ENCODE assay signal across 16 mouse cellular contexts in the genomic region with DNA sequence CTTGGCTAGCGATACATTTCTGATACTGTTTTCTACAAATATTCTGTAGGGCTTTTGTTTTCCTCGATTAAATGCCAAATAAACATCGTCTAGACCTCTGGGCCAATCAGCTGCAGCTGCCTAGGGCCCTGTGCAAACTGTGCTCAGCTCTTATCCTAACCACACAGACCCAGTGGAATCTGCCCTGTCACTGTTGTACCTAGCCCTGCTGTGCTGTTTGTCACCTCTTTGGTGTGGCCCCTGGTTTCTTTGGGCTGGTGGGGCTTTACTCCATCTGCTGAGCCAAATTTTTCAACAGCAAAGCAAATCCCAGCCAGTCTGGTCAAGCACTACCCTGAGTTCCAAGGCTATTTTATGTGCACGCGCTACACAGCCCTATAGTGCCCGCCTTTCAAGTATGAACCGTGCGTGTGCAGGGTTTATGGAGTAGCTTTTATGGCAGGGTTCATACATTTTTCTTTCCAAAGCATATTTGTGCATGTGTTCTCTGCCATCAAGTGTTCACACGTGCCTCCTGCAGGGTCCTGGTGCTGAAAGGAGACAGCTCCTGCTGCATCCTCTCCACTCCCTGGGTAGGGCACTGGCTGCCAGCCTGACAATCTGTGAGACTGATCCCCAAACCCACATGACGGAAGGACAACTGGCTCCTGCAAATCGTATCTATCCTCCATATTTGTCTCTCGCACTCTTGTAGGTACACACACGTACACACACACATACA. TPM values are rescaled to one million over a fixed set of nuclear protein-coding genes. Genes with fewer than 3 reads are reported as not detected.
DNase-seq lines count a peak whose midpoint lies in the region; ATAC-seq lines count a peak whose summit lies in the region.
"Had no signal": no experiment of that assay in that cellular context is flagged by ENCODE, and none has a peak within 500 bp of the region (broad histone marks: within the 10 kb centered on the region; RNA-seq: fewer than 3 reads in every experiment).

No protein-coding gene starts in this region.

- H3K4me3 ChIP-seq in embryonic facial prominence, embryonic 12.5 days = no peak overlapping the region
- H3K4me3 ChIP-seq in embryonic facial prominence, embryonic 10.5 days = no peak overlapping the region
- peak overlapping the region; percentile 96 for H3K4me3 ChIP-seq in megakaryocyte, embryonic 14.5 days (replicated peaks)
- peak overlapping the region; percentile 78 for H3K4me3 ChIP-seq in liver, embryonic 13.5 days (replicated peaks)
- no peak overlapping the region for H3K4me3 ChIP-seq in stomach, embryonic 16.5 days (replicated peaks; ENCODE audit: low read length)
- H3K4me3 ChIP-seq: gastrocnemius, adult 2 months; myocyte had no signal

- no peak for DNase-seq in embryonic facial prominence, embryonic 10.5 days (ENCODE audit: low spot score)
- peak; percentile 89 for DNase-seq in liver, embryonic 13.5 days
- DNase-seq in testis, postnatal 14 days (ENCODE audit: low spot score) = no peak
- DNase-seq: adrenal gland, adult 2 months; cerebellum, adult 18-20 months; gastrocnemius, adult 2 months; kidney, adult 9 months; lung, postnatal 4 days; thymus, postnatal 14 days had no signal

- no peaks in the 10 kb centered on the region for H3K36me3 ChIP-seq in embryonic facial prominence, embryonic 12.5 days
- no peaks in the 10 kb centered on the region for H3K36me3 ChIP-seq in embryonic facial prominence, embryonic 10.5 days (replicated peaks)
- H3K36me3 ChIP-seq in megakaryocyte, embryonic 14.5 days (replicated peaks; ENCODE audit: low read length) = peaks cover 42% of the 10 kb centered on the region
- H3K36me3 ChIP-seq in liver, embryonic 13.5 days = peaks cover 41% of the 10 kb centered on the region
- H3K36me3 ChIP-seq in stomach, embryonic 16.5 days (ENCODE audit: control insufficient read depth, insufficient read depth, low read length) = no peaks in the 10 kb centered on the region
- H3K36me3 ChIP-seq: hindbrain, embryonic 10.5 days had no signal

- H3K27ac ChIP-seq in embryonic facial prominence, embryonic 12.5 days = 0 out of 2 replicates have a peak overlapping the region, but pooled peaks have one; percentile 19
- H3K27ac ChIP-seq in embryonic facial prominence, embryonic 10.5 days (replicated peaks) = no peak overlapping the region
- peak overlapping the region; percentile 100 for H3K27ac ChIP-seq in liver, embryonic 13.5 days
- no peak overlapping the region for H3K27ac ChIP-seq in stomach, embryonic 16.5 days (ENCODE audit: low read length)
- H3K27ac ChIP-seq: gastrocnemius, adult 2 months had no signal

- peaks cover 9% of the 10 kb centered on the region for H3K4me1 ChIP-seq in embryonic facial prominence, embryonic 12.5 days
- peaks cover 10% of the 10 kb centered on the region for H3K4me1 ChIP-seq in embryonic facial prominence, embryonic 10.5 days
- peaks cover 82% of the 10 kb centered on the region for H3K4me1 ChIP-seq in megakaryocyte, embryonic 14.5 days
- peaks cover 48% of the 10 kb centered on the region for H3K4me1 ChIP-seq in liver, embryonic 13.5 days (replicated peaks)
- peaks cover 6% of the 10 kb centered on the region; the same call in 1 of the 2 replicates for H3K4me1 ChIP-seq in stomach, embryonic 16.5 days (ENCODE audit: control insufficient read depth, insufficient read depth, low read length)

- 83% methylated on average over 13 of the region's 13 CpGs for WGBS in embryonic facial prominence, embryonic 12.5 days
- WGBS in embryonic facial prominence, embryonic 10.5 days = 86% methylated on average over 13 of the region's 13 CpGs
- 45% methylated on average over 13 of the region's 13 CpGs for WGBS in liver, embryonic 13.5 days (ENCODE audit: insufficient replicate concordance)
- 81% methylated on average over 13 of the region's 13 CpGs for WGBS in stomach, embryonic 16.5 days

- peaks cover 23% of the 10 kb centered on the region for H3K27me3 ChIP-seq in embryonic facial prominence, embryonic 12.5 days
- peaks cover 52% of the 10 kb centered on the region for H3K27me3 ChIP-seq in embryonic facial prominence, embryonic 10.5 days (replicated peaks; ENCODE audit: low read depth, poor library complexity, severe bottlenecking)
- H3K27me3 ChIP-seq in megakaryocyte, embryonic 14.5 days (replicated peaks) = no peaks in the 10 kb centered on the region
- H3K27me3 ChIP-seq in liver, embryonic 13.5 days = peaks cover 8% of the 10 kb centered on the region; the same call in 1 of the 2 replicates
- H3K27me3 ChIP-seq in stomach, embryonic 16.5 days (ENCODE audit: control insufficient read depth, insufficient read depth, low read length) = no peaks in the 10 kb centered on the region

- H3K4me2 ChIP-seq in embryonic facial prominence, embryonic 12.5 days (replicated peaks) = no peak overlapping the region
- peak overlapping the region; percentile 87 for H3K4me2 ChIP-seq in liver, embryonic 13.5 days
- H3K4me2 ChIP-seq in stomach, embryonic 16.5 days (ENCODE audit: low read depth, low read length) = no peak overlapping the region

- no peaks in the 10 kb centered on the region for H3K9me3 ChIP-seq in embryonic facial prominence, embryonic 12.5 days
- no peaks in the 10 kb centered on the region for H3K9me3 ChIP-seq in embryonic facial prominence, embryonic 10.5 days
- H3K9me3 ChIP-seq in megakaryocyte, embryonic 14.5 days = no peaks in the 10 kb centered on the region
- no peaks in the 10 kb centered on the region for H3K9me3 ChIP-seq in liver, embryonic 13.5 days (replicated peaks)
- no peaks in the 10 kb centered on the region for H3K9me3 ChIP-seq in stomach, embryonic 16.5 days (replicated peaks; ENCODE audit: control insufficient read depth, low read length)
- H3K9me3 ChIP-seq: hindbrain, embryonic 10.5 days had no signal

- peak; percentile 81; the same call in 1 of the 2 replicates for ATAC-seq in embryonic facial prominence, embryonic 12.5 days (ENCODE audit: insufficient number of reproducible peaks, insufficient read depth, low FRiP score, low TSS enrichment)
- ATAC-seq in megakaryocyte, adult 5-6 weeks (ENCODE audit: poor library complexity, severe bottlenecking) = no peak; the same call in 1 of the 2 replicates
- peak; percentile 97 for ATAC-seq in liver, embryonic 13.5 days (ENCODE audit: low read depth)
- peak; percentile 72 for ATAC-seq in stomach, embryonic 16.5 days (ENCODE audit: insufficient read depth, low FRiP score)
- ATAC-seq in monocyte, adult 5-6 weeks (replicated peaks; ENCODE audit: insufficient number of reproducible peaks, low FRiP score, low TSS enrichment, poor library complexity, severe bottlenecking) = no peak

- no peak overlapping the region for H3K9ac ChIP-seq in embryonic facial prominence, embryonic 12.5 days
- peak overlapping the region; percentile 98 for H3K9ac ChIP-seq in liver, embryonic 13.5 days
- no peak overlapping the region for H3K9ac ChIP-seq in stomach, embryonic 16.5 days (ENCODE audit: low read length)

RNA-seq across cellular contexts. Expression of a gene that starts 1.5 kb away (rescaled TPM):
- 0.26 and 0.60 TPM in 2 replicates for polyA plus RNA-seq in embryonic facial prominence, embryonic 12.5 days (2016; fragmentation: Nextera tagmentation; extraction: Ambion mirVana)
- polyA plus RNA-seq in embryonic facial prominence, embryonic 10.5 days (2016; fragmentation: Nextera tagmentation; extraction: Ambion mirVana) = 0.54 and 0.62 TPM in 2 replicates
- polyA plus RNA-seq in megakaryocyte, embryonic 14.5 days (2012; ENCODE audit: insufficient read depth, low replicate concordance) = 7.9 and 18.0 TPM in 2 replicates
- 0.11 and 0.27 TPM in 2 replicates for total RNA-seq in megakaryocyte, adult 5-6 weeks (2015)
- 0.04 TPM in 1 of 2 replicates, not detected in the other for total RNA-seq in megakaryocyte, adult 5-6 weeks (2017)
- 9.2 and 12.4 TPM in 2 replicates for polyA plus RNA-seq in liver, embryonic 13.5 days (2015; fragmentation: Nextera tagmentation; extraction: Ambion mirVana)
- polyA plus RNA-seq in stomach, embryonic 16.5 days (2015; fragmentation: Nextera tagmentation; extraction: Ambion mirVana) = 0.66 and 0.67 TPM in 2 replicates
- not detected in 3 replicates for total RNA-seq in monocyte, adult 5-6 weeks (2017)
- total RNA-seq: adrenal gland, adult 2 months; gastrocnemius, adult 2 months had no signal
- polyA plus RNA-seq: adrenal gland, adult 2 months; myocyte had no signal

RNA-seq across cellular contexts. Expression of a gene that starts 11.5 kb away (rescaled TPM):
- polyA plus RNA-seq in embryonic facial prominence, embryonic 12.5 days (2016; fragmentation: Nextera tagmentation; extraction: Ambion mirVana) = not detected in 2 replicates
- not detected in 2 replicates for polyA plus RNA-seq in embryonic facial prominence, embryonic 10.5 days (2016; fragmentation: Nextera tagmentation; extraction: Ambion mirVana)
- not detected in 2 replicates for polyA plus RNA-seq in megakaryocyte, embryonic 14.5 days (2012; ENCODE audit: insufficient read depth, low replicate concordance)
- total RNA-seq in megakaryocyte, adult 5-6 weeks (2015) = not detected in 2 replicates
- not detected in 2 replicates for total RNA-seq in megakaryocyte, adult 5-6 weeks (2017)
- polyA plus RNA-seq in liver, embryonic 13.5 days (2015; fragmentation: Nextera tagmentation; extraction: Ambion mirVana) = not detected in 2 replicates
- 0.17 TPM in 1 of 2 replicates, not detected in the other for polyA plus RNA-seq in stomach, embryonic 16.5 days (2015; fragmentation: Nextera tagmentation; extraction: Ambion mirVana)
- not detected in 3 replicates for total RNA-seq in monocyte, adult 5-6 weeks (2017)
- total RNA-seq: adrenal gland, adult 2 months; gastrocnemius, adult 2 months had no signal
- polyA plus RNA-seq: adrenal gland, adult 2 months; hindbrain, embryonic 10.5 days; myocyte had no signal

RNA-seq across cellular contexts. Expression of a gene that starts 16.8 kb away (rescaled TPM):
- polyA plus RNA-seq in embryonic facial prominence, embryonic 12.5 days (2016; fragmentation: Nextera tagmentation; extraction: Ambion mirVana) = not detected in 2 replicates
- 0.05 TPM in 1 of 2 replicates, not detected in the other for polyA plus RNA-seq in embryonic facial prominence, embryonic 10.5 days (2016; fragmentation: Nextera tagmentation; extraction: Ambion mirVana)
- polyA plus RNA-seq in megakaryocyte, embryonic 14.5 days (2012; ENCODE audit: insufficient read depth, low replicate concordance) = not detected in 2 replicates
- total RNA-seq in megakaryocyte, adult 5-6 weeks (2015) = not detected in 2 replicates
- not detected in 2 replicates for total RNA-seq in megakaryocyte, adult 5-6 weeks (2017)
- not detected in 2 replicates for polyA plus RNA-seq in liver, embryonic 13.5 days (2015; fragmentation: Nextera tagmentation; extraction: Ambion mirVana)
- not detected in 2 replicates for polyA plus RNA-seq in stomach, embryonic 16.5 days (2015; fragmentation: Nextera tagmentation; extraction: Ambion mirVana)
- not detected in 3 replicates for total RNA-seq in monocyte, adult 5-6 weeks (2017)
- total RNA-seq: adrenal gland, adult 2 months; gastrocnemius, adult 2 months had no signal
- polyA plus RNA-seq: adrenal gland, adult 2 months; hindbrain, embryonic 10.5 days; myocyte had no signal

RNA-seq across cellular contexts. Expression of a gene that starts 25.9 kb away (rescaled TPM):
- not detected in 2 replicates for polyA plus RNA-seq in embryonic facial prominence, embryonic 12.5 days (2016; fragmentation: Nextera tagmentation; extraction: Ambion mirVana)
- polyA plus RNA-seq in embryonic facial prominence, embryonic 10.5 days (2016; fragmentation: Nextera tagmentation; extraction: Ambion mirVana) = not detected in 2 replicates
- not detected in 2 replicates for polyA plus RNA-seq in megakaryocyte, embryonic 14.5 days (2012; ENCODE audit: insufficient read depth, low replicate concordance)
- not detected in 2 replicates for total RNA-seq in megakaryocyte, adult 5-6 weeks (2015)
- not detected in 2 replicates for total RNA-seq in megakaryocyte, adult 5-6 weeks (2017)
- polyA plus RNA-seq in liver, embryonic 13.5 days (2015; fragmentation: Nextera tagmentation; extraction: Ambion mirVana) = not detected in 2 replicates
- polyA plus RNA-seq in stomach, embryonic 16.5 days (2015; fragmentation: Nextera tagmentation; extraction: Ambion mirVana) = 4.2 and 15.4 TPM in 2 replicates
- not detected in 3 replicates for total RNA-seq in monocyte, adult 5-6 weeks (2017)
- total RNA-seq: adrenal gland, adult 2 months had no signal
- polyA plus RNA-seq: adrenal gland, adult 2 months; hindbrain, embryonic 10.5 days; myocyte had no signal

RNA-seq across cellular contexts. Expression of a gene that starts 39.1 kb away (rescaled TPM):
- not detected in 2 replicates for polyA plus RNA-seq in embryonic facial prominence, embryonic 12.5 days (2016; fragmentation: Nextera tagmentation; extraction: Ambion mirVana)
- not detected in 2 replicates for polyA plus RNA-seq in embryonic facial prominence, embryonic 10.5 days (2016; fragmentation: Nextera tagmentation; extraction: Ambion mirVana)
- not detected in 2 replicates for polyA plus RNA-seq in megakaryocyte, embryonic 14.5 days (2012; ENCODE audit: insufficient read depth, low replicate concordance)
- not detected in 2 replicates for total RNA-seq in megakaryocyte, adult 5-6 weeks (2015)
- not detected in 2 replicates for total RNA-seq in megakaryocyte, adult 5-6 weeks (2017)
- polyA plus RNA-seq in liver, embryonic 13.5 days (2015; fragmentation: Nextera tagmentation; extraction: Ambion mirVana) = not detected in 2 replicates
- not detected in 2 replicates for polyA plus RNA-seq in stomach, embryonic 16.5 days (2015; fragmentation: Nextera tagmentation; extraction: Ambion mirVana)
- not detected in 3 replicates for total RNA-seq in monocyte, adult 5-6 weeks (2017)
- total RNA-seq: adrenal gland, adult 2 months; gastrocnemius, adult 2 months had no signal
- polyA plus RNA-seq: adrenal gland, adult 2 months; hindbrain, embryonic 10.5 days; myocyte had no signal

Comparison
In these comparisons a context has a peak if more than half of its experiments do, and no peak if none do; other contexts are left out.
1. H3K27ac ChIP-seq: peak in embryonic facial prominence, embryonic 12.5 days (single experiment) and liver, embryonic 13.5 days (single experiment); none in embryonic facial prominence, embryonic 10.5 days (single experiment) and stomach, embryonic 16.5 days (single experiment).
2. ATAC-seq: peak in embryonic facial prominence, embryonic 12.5 days (single experiment), liver, embryonic 13.5 days (single experiment) and stomach, embryonic 16.5 days (single experiment); none in megakaryocyte, adult 5-6 weeks (single experiment) and monocyte, adult 5-6 weeks (single experiment).
3. H3K4me3 ChIP-seq: peak in megakaryocyte, embryonic 14.5 days (single experiment) and liver, embryonic 13.5 days (single experiment); none in embryonic facial prominence, embryonic 12.5 days (single experiment), embryonic facial prominence, embryonic 10.5 days (single experiment) and stomach, embryonic 16.5 days (single experiment).